Mouse (Mus musculus) embryonic facial prominence, embryonic 11.5 days (tissue): ENCODE data around the gene Wfs1. TPM values are rescaled to one million over a fixed set of nuclear protein-coding genes. Genes with fewer than 3 reads are reported as not detected.

ENCODE experiments used
- ATAC-seq: fragments of 200-750 bp; cut with Nextera tagmentation; replicated peaks from 2 replicates; pipeline ENCODE4 v1.8.0; 2017; ENCODE audit warnings: low read depth; ENCODE audit not compliant: insufficient number of reproducible peaks, low FRiP score, low TSS enrichment
- DNase-seq: peaks from one replicate; pipeline ENCODE4 v3.0.0-alpha.2; 2015; ENCODE audit warnings: low spot score
- H3K27ac ChIP-seq: fragments of 300-500 bp; sonication (generic); replicated peaks from 2 replicates; pipeline ENCODE4 v1.5.1; 2014; ENCODE audit warnings: mild to moderate bottlenecking, low read depth, low read length, control low read depth
- H3K27me3 ChIP-seq: fragments of 300-500 bp; sonication (generic); 2 replicates; pipeline ENCODE4 v1.6.1; 2014; ENCODE audit warnings: mild to moderate bottlenecking, low read length, moderate library complexity, mixed read lengths; ENCODE audit not compliant: control insufficient read depth, insufficient read depth
- H3K36me3 ChIP-seq: fragments of 300-500 bp; sonication (generic); replicated peaks from 2 replicates; pipeline ENCODE4 v1.6.1; 2014; ENCODE audit warnings: low read depth, mild to moderate bottlenecking, low read length, moderate library complexity, mixed read lengths; ENCODE audit not compliant: control insufficient read depth, insufficient read depth
- H3K4me1 ChIP-seq: fragments of 300-500 bp; sonication (generic); 2 replicates; pipeline ENCODE4 v1.6.1; 2014; ENCODE audit warnings: low read length, mixed read lengths; ENCODE audit not compliant: control insufficient read depth, insufficient read depth
- H3K4me2 ChIP-seq: fragments of 300-500 bp; sonication (generic); 2 replicates; pipeline ENCODE4 v1.6.1; 2014; ENCODE audit warnings: low read depth, mild to moderate bottlenecking, control low read depth, low read length, moderate library complexity
- H3K4me3 ChIP-seq: fragments of 300-500 bp; sonication (generic); 2 replicates; pipeline ENCODE4 v1.5.1; 2014; ENCODE audit warnings: low read depth, low read length, control low read depth
- H3K9ac ChIP-seq: fragments of 300-500 bp; sonication (generic); replicated peaks from 2 replicates; pipeline ENCODE4 v1.6.1; 2014; ENCODE audit warnings: mild to moderate bottlenecking, control low read depth, low read length
- H3K9me3 ChIP-seq: fragments of 300-500 bp; sonication (generic); replicated peaks from 2 replicates; pipeline ENCODE4 v1.6.1; 2016; ENCODE audit warnings: mild to moderate bottlenecking, low read length, inconsistent platforms, mixed read lengths; ENCODE audit not compliant: control insufficient read depth
- WGBS: fragments of 180-500 bp; shearing (Covaris S2); extraction: QIAGEN DNeasy Blood & Tissue Kit; methylation state at CpG from one replicate; pipeline ENCODE4 v1.1.7; 2014; 5-methylcytosine and 5-hydroxymethylcytosine counted together
- polyA plus RNA-seq: library from polyadenylated mRNA; unstranded; fragments of >200 nt; fragmentation: Nextera tagmentation; extraction: Ambion mirVana; gene quantifications from 2 replicates; pipeline ENCODE4 v1.2.1, GENCODE M21; 2014

Wfs1 gene
- 5.9 and 6.4 TPM in 2 replicates for polyA plus RNA-seq

DNA sequence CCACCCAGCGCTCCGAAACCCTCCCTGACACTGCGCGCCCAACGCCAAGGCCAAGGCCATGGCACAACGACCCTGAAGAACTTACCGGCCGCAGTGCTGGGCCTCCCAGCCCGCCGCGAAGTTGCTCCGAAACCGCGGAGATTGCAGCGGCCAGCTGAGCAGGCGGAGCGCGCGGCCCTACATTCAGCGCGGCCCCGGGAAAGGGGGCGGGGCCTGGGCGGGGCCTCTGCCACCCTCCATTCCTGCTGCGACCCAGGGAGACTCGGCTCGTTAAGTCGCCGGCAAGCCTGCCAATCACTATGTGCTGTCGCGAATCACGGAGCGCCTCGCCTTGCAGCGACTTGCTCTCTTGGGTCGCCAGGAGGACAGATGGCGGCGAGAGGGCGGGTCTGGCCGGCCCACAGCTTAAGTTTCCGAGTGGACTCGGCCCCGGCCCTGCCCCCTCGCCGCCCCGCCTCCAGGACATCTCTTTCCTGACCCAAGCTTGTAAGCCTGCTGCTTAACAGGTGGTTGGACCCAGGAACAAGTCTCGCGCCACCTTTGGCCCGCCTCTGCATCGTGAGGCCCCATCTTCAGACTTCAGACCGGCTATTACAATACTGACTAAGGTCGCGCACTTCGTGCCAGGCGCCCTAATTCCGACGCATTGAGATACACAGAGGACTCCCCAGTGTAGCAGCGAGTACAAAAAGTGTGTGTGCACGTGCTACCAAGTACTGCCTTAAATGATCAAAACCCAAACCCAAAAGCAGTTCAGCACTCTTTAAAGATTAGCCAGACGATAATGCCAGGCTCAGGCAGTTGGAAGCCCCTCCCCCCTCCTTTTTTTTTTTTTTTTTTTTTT is at the start of gene Wfs1:
Gene Wfs1 (minus strand): TSS at position 425 of the 844 bp plus-strand sequence.
- DNase-seq (peak; percentile 97), ATAC-seq (peak; percentile 97)
- peak within 1 kb of the TSS; percentile 72 for H3K9ac ChIP-seq
- H3K36me3 ChIP-seq, result no peaks in the 10 kb centered on the region
- H3K27ac ChIP-seq, result no peak within 1 kb of the TSS
- H3K4me1 ChIP-seq, result no peaks in the 10 kb centered on the region
- under 1% methylated on average over 57 of the region's 60 CpGs for WGBS
- no peaks in the 10 kb centered on the region for H3K27me3 ChIP-seq
- no peaks in the 10 kb centered on the region for H3K9me3 ChIP-seq
- peak within 1 kb of the TSS; percentile 63 for H3K4me3 ChIP-seq
- peak within 1 kb of the TSS; percentile 92 for H3K4me2 ChIP-seq

DNA sequence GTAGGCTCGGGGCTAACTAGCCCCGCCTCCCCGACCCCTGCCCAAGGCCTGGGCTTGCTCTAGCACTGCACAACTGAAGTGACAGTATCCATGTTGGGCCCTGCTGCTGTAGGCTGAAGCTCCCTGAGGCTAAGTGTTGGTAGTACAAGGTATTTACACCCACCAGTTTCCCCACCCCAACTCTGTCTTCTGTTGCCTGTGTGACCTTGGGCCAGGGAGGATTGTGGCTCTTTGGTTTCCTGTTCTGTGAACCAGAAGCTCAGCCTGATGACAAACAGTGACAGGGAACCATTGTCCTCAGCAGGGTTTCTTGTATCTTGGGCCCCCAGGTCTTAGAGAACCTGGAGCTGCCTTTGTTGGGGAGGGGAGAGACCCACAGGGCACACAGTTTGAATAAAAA is 47.9 kb upstream of the Wfs1 start:
- Histone ChIP-seq H3K27me3 (no peaks in the 10 kb centered on the region; the same call in 1 of the 2 replicates), H3K4me1 (no peaks in the 10 kb centered on the region; the same call in 1 of the 2 replicates), H3K9me3 (no peaks in the 10 kb centered on the region), H3K4me3 (no peak overlapping the region), H3K36me3 (no peaks in the 10 kb centered on the region), H3K4me2 (no peak overlapping the region), H3K27ac (no peak overlapping the region), H3K9ac (no peak overlapping the region)
- WGBS, result 75% methylated on average over 3 of the region's 3 CpGs
- no peak for ATAC-seq
- DNase-seq, result no peak

DNA sequence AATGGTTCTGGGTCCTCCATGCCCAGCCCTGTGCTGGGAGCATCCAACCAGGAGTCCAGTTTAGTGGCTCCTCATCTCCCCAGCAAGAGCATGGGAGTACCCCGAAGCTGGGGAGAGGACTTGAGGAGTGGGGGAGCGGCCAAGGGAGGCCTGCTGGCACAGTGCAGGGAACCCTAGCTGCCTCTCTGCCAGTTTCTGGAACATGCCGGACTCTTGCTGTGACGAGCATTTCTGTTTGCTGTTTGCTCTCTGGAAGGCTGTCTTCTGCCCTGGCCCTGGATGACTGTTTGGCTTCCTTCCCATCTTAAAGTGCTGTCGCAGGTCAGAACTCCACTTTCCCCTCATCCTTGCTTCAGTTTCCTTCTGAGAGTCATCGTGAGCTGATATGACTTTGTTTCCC is 46.9 kb upstream of the Wfs1 start:
- no peaks in the 10 kb centered on the region; the same call in 1 of the 2 replicates for H3K4me1 ChIP-seq
- H3K4me3 ChIP-seq, result no peak overlapping the region
- H3K27me3 ChIP-seq, result peaks cover 5% of the 10 kb centered on the region
- H3K9ac ChIP-seq, result no peak overlapping the region
- DNase-seq (no peak), ATAC-seq (no peak)
- no peaks in the 10 kb centered on the region for H3K9me3 ChIP-seq
- no peak overlapping the region for H3K4me2 ChIP-seq
- H3K36me3 ChIP-seq, result no peaks in the 10 kb centered on the region
- no peak overlapping the region for H3K27ac ChIP-seq
- 83% methylated on average over 6 of the region's 6 CpGs for WGBS

DNA sequence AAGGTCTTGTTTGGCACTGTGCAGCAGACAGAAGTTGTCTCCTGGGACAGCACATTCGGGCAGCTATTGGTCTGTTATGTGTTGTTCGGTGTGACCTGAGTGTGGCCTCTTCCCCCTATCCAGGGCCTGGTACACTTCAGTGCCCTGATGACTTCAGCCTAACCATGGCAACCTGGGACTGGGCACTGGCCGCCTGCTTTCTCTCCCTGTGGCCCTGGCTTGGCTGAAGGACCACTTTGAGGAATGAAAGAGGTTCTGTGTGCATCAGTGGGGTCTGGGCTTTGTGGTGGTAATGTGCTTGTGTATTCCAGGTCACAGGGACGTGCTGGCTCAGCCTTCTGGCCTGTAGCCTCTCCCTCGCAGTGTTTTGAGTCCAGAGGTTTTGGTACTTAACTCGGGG is 46.2 kb upstream of the Wfs1 start:
- 71% methylated on average over 6 of the region's 6 CpGs for WGBS
- no peaks in the 10 kb centered on the region for H3K4me1 ChIP-seq
- no peaks in the 10 kb centered on the region for H3K36me3 ChIP-seq
- no peak overlapping the region for H3K9ac ChIP-seq
- H3K27ac ChIP-seq, result no peak overlapping the region
- no peak for ATAC-seq
- H3K4me2 ChIP-seq, result no peak overlapping the region
- H3K27me3 ChIP-seq, result peaks cover 12% of the 10 kb centered on the region
- no peak overlapping the region for H3K4me3 ChIP-seq
- H3K9me3 ChIP-seq, result no peaks in the 10 kb centered on the region
- DNase-seq, result no peak

DNA sequence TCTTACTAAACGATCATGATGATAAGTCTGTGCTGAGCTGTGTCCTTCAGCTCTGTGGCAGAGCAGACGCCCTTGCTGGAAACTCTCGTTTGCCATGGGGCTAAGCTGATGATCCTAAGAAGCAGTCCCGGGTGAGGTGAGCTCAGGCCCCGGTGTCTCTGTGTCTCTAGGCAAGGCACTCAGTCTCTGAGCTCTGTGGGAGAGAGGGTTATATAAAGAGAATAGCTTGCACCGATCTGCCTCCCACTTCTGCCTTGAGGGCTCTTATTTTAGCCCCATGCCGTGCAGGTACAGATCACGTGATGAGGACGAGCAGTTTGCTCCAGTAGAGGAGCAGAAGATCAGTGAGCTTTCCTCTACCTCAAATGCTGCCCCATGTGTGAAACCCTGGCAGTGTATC is 41.7 kb upstream of the Wfs1 start:
- Histone ChIP-seq H3K4me3 (no peak overlapping the region), H3K4me2 (no peak overlapping the region), H3K27me3 (peaks cover 47% of the 10 kb centered on the region), H3K9ac (no peak overlapping the region), H3K27ac (no peak overlapping the region), H3K4me1 (peaks cover 3% of the 10 kb centered on the region; the same call in 1 of the 2 replicates), H3K9me3 (no peaks in the 10 kb centered on the region), H3K36me3 (no peaks in the 10 kb centered on the region)
- ATAC-seq (no peak), DNase-seq (no peak)
- WGBS, result 44% methylated on average over 9 of the region's 9 CpGs

DNA sequence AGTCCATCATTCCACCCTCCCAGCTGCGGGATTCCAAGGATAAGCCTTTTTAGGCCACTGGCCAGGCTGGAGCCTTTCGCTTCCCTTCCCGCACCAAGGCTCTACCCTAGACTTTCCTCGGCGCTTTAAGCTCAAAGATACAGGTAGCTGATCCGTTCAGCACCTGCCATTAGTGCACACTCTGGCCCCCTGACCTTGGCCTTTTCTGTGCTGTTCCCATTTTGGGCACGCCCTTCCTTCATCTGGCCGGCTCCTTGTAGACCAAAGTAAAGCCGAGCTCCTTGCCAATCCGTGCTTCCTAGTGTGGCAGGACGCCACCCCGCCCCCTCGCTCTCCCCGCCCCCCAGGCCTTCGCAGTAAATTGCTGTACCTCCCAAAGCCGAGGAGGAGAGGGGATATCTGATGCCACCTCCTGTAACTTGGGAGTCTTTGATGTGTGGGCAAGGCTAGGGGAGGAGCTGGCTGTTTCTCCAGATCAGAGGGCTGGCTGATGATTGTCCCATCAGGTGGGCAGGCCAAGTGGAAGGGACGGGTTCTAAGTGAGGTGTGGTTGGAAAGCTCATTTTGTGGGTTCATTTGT is 40.4 kb upstream of the Wfs1 start:
- H3K27me3 ChIP-seq, result peaks cover 47% of the 10 kb centered on the region
- H3K4me2 ChIP-seq, result peak overlapping the region; percentile 95
- peak overlapping the region; percentile 51 for H3K4me3 ChIP-seq
- no peaks in the 10 kb centered on the region for H3K9me3 ChIP-seq
- ATAC-seq (no peak), DNase-seq (peak; percentile 4)
- H3K36me3 ChIP-seq, result no peaks in the 10 kb centered on the region
- H3K27ac ChIP-seq, result no peak overlapping the region
- peaks cover 3% of the 10 kb centered on the region; the same call in 1 of the 2 replicates for H3K4me1 ChIP-seq
- 3% methylated on average over 17 of the region's 17 CpGs for WGBS
- H3K9ac ChIP-seq, result no peak overlapping the region

DNA sequence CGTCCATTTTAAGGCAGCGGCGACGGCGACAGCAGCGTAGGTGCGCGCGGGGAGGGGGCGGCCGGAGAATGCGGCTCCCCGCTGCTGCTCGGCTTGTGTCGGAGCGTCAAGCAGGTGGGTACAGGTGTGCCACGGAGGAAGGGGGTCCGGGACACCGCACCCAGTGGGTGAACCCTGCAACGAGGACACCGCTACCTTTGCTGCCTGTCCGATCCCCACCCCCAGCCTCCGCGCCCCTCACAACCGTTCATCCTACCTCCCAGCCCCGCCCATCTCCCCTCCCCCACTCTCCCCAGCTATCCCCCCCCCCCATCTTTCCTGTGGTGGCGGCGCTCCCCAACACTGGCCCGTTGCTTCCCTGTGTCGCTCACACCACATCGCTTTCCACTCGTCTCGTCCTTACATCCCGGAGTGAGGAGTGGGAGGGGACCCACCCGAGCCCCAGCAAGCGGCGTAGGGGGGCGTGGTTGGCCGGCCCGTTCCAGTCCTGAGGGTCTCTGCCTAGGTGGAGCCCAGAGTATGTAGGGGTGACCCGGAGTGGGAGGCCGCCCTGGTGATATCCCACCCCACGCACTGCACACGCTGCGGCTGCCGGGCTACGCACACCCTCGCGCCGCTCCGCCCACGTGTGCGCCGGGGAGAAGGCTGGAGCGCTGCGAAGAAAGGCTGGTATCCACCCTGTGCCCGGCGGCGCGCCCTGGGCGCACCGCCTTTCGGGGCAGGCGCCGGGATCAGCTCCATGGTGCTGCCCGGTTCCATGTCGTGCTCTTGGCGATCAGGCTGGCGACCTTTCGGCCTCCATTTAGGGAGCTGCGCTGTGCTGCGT is 39.7 kb upstream of the Wfs1 start:
- Histone ChIP-seq H3K9me3 (no peaks in the 10 kb centered on the region), H3K36me3 (no peaks in the 10 kb centered on the region), H3K27ac (no peak overlapping the region), H3K4me2 (peak overlapping the region; percentile 95), H3K4me3 (peak overlapping the region; percentile 51), H3K9ac (no peak overlapping the region), H3K27me3 (peaks cover 47% of the 10 kb centered on the region), H3K4me1 (peaks cover 3% of the 10 kb centered on the region; the same call in 1 of the 2 replicates)
- under 1% methylated on average over 68 of the region's 72 CpGs for WGBS
- ATAC-seq (peak; percentile 85), DNase-seq (peak; percentile 21)
